Mouse (Mus musculus) stomach, embryonic 16.5 days (tissue): ENCODE results near the gene Arid2. TPM values are rescaled to one million over a fixed set of nuclear protein-coding genes. Genes with fewer than 3 reads are reported as not detected.

Experiments
- ATAC-seq: fragments of 200-750 bp; cut with Nextera tagmentation; 2 replicates; pipeline ENCODE4 v1.8.0; 2017; ENCODE audit warnings: moderate number of reproducible peaks, moderate TSS enrichment; ENCODE audit not compliant: insufficient read depth, low FRiP score
- H3K27ac ChIP-seq: fragments of 300-500 bp; sonication (generic); 2 replicates; pipeline ENCODE4 v1.5.1; 2014; ENCODE audit warnings: low read length
- H3K27me3 ChIP-seq: fragments of 300-500 bp; sonication (generic); 2 replicates; pipeline ENCODE4 v1.6.1; 2014; ENCODE audit warnings: low read length, control low read depth, mixed read lengths; ENCODE audit not compliant: control insufficient read depth, insufficient read depth
- H3K36me3 ChIP-seq: fragments of 300-500 bp; sonication (generic); 2 replicates; pipeline ENCODE4 v1.6.1; 2014; ENCODE audit warnings: low read length; ENCODE audit not compliant: control insufficient read depth, insufficient read depth
- H3K4me1 ChIP-seq: fragments of 300-500 bp; sonication (generic); 2 replicates; pipeline ENCODE4 v1.6.1; 2014; ENCODE audit warnings: low read length, control low read depth, mixed read lengths; ENCODE audit not compliant: control insufficient read depth, insufficient read depth
- H3K4me2 ChIP-seq: fragments of 300-500 bp; sonication (generic); 2 replicates; pipeline ENCODE4 v1.6.1; 2014; ENCODE audit warnings: low read depth, low read length, mixed read lengths
- H3K4me3 ChIP-seq: fragments of 300-500 bp; sonication (generic); replicated peaks from 2 replicates; pipeline ENCODE4 v1.5.1; 2014; ENCODE audit warnings: mild to moderate bottlenecking, low read length
- H3K9ac ChIP-seq: fragments of 300-500 bp; sonication (generic); 2 replicates; pipeline ENCODE4 v1.6.1; 2014; ENCODE audit warnings: low read length
- H3K9me3 ChIP-seq: fragments of 300-500 bp; sonication (generic); replicated peaks from 2 replicates; pipeline ENCODE4 v1.6.1; 2016; ENCODE audit warnings: low read length, control low read depth; ENCODE audit not compliant: control insufficient read depth
- WGBS: fragments of 180-500 bp; shearing (Covaris S2); extraction: QIAGEN DNeasy Blood & Tissue Kit; methylation state at CpG from one replicate; pipeline ENCODE4 v1.1.7; 2014; 5-methylcytosine and 5-hydroxymethylcytosine counted together
- polyA plus RNA-seq: library from polyadenylated mRNA; unstranded; fragments of >200 nt; fragmentation: Nextera tagmentation; extraction: Ambion mirVana; gene quantifications from 2 replicates; pipeline ENCODE4 v1.2.1, GENCODE M21; 2015

Arid2 gene
- polyA plus RNA-seq, 1 experiment from 2014 or later: 19.7 TPM

DNA sequence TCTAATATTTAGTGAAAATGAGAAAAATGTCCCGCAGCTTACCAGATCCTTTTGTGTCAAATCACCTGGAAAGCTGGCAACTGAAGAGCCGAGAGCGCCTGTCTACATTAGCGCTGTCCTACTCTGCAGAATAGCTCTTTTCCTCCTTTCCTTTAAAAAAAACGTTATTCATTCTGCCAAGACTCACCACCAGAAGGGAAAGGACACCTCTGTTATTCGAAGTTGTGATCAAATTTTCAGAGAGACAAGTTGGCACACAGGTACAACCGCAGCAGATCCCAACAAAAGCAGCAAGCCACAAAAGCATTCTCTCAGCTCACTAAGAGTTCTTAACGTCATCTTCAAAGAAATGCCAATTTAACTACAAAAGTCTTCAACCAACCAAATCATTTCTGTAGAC is 4.2 kb upstream of the Arid2 start:
- no peak for ATAC-seq
- H3K4me3 ChIP-seq: peak overlapping the region; percentile 91

DNA sequence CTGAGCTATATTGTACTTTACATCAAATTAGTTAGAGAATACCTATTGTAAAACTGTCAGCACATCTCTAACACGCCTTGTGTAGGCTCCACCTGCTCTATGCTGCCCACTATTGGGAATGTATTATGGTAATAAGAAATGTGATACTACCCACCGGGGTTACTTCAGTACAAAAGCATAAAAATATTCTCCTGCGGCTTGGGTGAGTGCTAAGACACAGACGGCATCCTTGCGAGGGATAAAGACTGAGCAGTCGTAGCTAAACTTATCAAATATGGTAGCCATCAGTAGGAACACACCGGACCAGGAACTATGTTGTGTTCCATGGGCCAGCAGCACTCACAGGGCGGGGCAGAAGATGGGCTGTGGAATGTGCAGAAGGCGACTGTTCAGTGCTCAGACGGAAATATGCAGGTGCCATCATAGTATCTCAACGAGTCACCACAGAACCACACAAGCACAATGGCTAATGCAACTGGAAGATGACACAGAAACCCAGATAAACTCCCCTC is 3.3 kb upstream of the Arid2 start:
- H3K27me3 ChIP-seq: no peaks in the 10 kb centered on the region
- 5% methylated on average over 11 of the region's 11 CpGs for WGBS

More for the DNA sequence above, 4.2 kb upstream of the Arid2 start:
- Histone ChIP-seq H3K9ac (0 out of 2 replicates have a peak overlapping the region, but pooled peaks have one; percentile 14), H3K36me3 (peaks cover 17% of the 10 kb centered on the region), H3K27me3 (no peaks in the 10 kb centered on the region), H3K4me1 (peaks cover 19% of the 10 kb centered on the region), H3K4me2 (peak overlapping the region; percentile 82), H3K27ac (no peak overlapping the region), H3K9me3 (peaks cover 5% of the 10 kb centered on the region; the same call in 1 of the 2 replicates)
- 63% methylated on average over 8 of the region's 8 CpGs for WGBS

GRCm38 (mm10) chr15:96284711-96285322 is 2.5 kb upstream of the Arid2 start:
- Histone ChIP-seq H3K27me3 (no peaks in the 10 kb centered on the region), H3K27ac (peak overlapping the region; percentile 100), H3K4me3 (peak overlapping the region; percentile 91), H3K9me3 (peaks cover 5% of the 10 kb centered on the region; the same call in 1 of the 2 replicates), H3K9ac (peak overlapping the region; percentile 100), H3K4me2 (peak overlapping the region; percentile 82), H3K36me3 (peaks cover 14% of the 10 kb centered on the region), H3K4me1 (peaks cover 19% of the 10 kb centered on the region)
- ATAC-seq: peak; percentile 14; the same call in 1 of the 2 replicates
- WGBS: under 1% methylated on average over 66 of the region's 67 CpGs

More for the DNA sequence above, 3.3 kb upstream of the Arid2 start:
- Histone ChIP-seq H3K36me3 (peaks cover 17% of the 10 kb centered on the region), H3K9ac (peak overlapping the region; percentile 100), H3K9me3 (peaks cover 5% of the 10 kb centered on the region; the same call in 1 of the 2 replicates), H3K4me3 (peak overlapping the region; percentile 91), H3K27ac (peak overlapping the region; percentile 100), H3K4me1 (peaks cover 19% of the 10 kb centered on the region), H3K4me2 (peak overlapping the region; percentile 82)
- no peak for ATAC-seq

GRCm38 (mm10) chr15:96285323-96286014 is 1.8 kb upstream of the Arid2 start:
- Histone ChIP-seq H3K4me1 (peaks cover 21% of the 10 kb centered on the region), H3K4me2 (peak overlapping the region; percentile 82), H3K27ac (peak overlapping the region; percentile 100), H3K9ac (peak overlapping the region; percentile 100), H3K4me3 (peak overlapping the region; percentile 91), H3K27me3 (no peaks in the 10 kb centered on the region), H3K9me3 (no peaks in the 10 kb centered on the region), H3K36me3 (peaks cover 7% of the 10 kb centered on the region; the same call in 1 of the 2 replicates)
- under 1% methylated on average over 45 of the region's 64 CpGs for WGBS
- ATAC-seq: peak; percentile 81

DNA sequence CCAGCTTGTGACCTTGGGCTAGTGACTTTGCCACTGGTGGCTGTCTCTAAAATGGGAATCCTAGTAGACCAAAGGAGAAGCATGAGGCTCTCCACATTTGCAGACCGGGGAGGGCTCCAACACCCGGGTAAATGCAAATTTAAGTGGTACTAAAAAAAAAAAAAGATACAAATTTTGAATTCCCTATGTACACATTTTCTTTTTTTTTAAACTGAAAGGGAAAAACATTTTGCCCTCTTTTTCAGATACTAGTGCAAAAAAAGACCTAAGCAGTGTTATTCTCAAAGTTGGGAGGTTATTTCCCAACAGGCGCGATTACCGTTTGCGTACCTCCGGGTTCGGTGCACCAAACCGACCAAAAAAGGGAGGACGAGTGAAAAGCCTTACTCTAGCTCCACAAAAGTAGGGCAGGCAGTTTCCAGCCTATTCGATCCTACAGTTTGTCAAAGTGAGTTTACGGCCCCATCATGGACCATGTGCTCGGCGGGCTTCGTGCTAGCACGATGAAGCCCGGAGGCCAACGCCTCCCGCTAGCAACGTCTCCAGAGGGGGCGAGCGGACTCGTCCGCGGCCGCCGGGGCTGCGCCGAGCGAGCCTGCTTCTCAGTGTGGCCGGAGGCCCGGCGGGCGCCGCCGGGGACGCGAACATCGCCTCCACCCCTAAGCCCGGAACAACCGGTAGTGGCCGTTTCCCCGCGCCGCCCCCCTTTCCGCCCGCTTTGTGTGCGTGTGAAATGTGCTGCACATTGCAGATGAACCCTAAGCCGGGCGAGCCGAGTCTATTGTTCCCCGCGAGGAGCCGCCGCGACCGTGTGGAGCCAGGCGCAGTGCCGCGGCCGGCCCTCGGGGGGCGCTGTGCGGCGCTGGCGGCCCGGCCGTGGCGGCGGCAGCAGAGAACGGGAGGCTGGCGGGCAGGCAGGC is 1.0 kb upstream of the Arid2 start:
- peak overlapping the region; percentile 82 for H3K4me2 ChIP-seq
- under 1% methylated on average over 72 of the region's 72 CpGs for WGBS

GRCm38 (mm10) chr15:96286935-96287292 is 404 bp upstream of the Arid2 start:
- Histone ChIP-seq H3K4me3 (peak overlapping the region; percentile 91), H3K4me2 (peak overlapping the region; percentile 82), H3K27me3 (no peaks in the 10 kb centered on the region), H3K4me1 (peaks cover 19% of the 10 kb centered on the region), H3K27ac (peak overlapping the region; percentile 100), H3K9ac (peak overlapping the region; percentile 100), H3K36me3 (no peaks in the 10 kb centered on the region), H3K9me3 (no peaks in the 10 kb centered on the region)
- WGBS: under 1% methylated on average over 19 of the region's 63 CpGs
- peak; percentile 51 for ATAC-seq

More for the DNA sequence above, 1.0 kb upstream of the Arid2 start:
- Histone ChIP-seq H3K9ac (peak overlapping the region; percentile 100), H3K36me3 (0 out of 2 replicates have a peak, but pooled peaks cover under 1% of the 10 kb centered on the region), H3K4me1 (peaks cover 20% of the 10 kb centered on the region), H3K4me3 (peak overlapping the region; percentile 91), H3K27ac (peak overlapping the region; percentile 100), H3K27me3 (no peaks in the 10 kb centered on the region), H3K9me3 (no peaks in the 10 kb centered on the region)
- peak; percentile 83 for ATAC-seq

- Histone ChIP-seq H3K27ac (peak overlapping the region; percentile 100), H3K4me3 (peak overlapping the region; percentile 91), H3K4me2 (peak overlapping the region; percentile 95), H3K27me3 (no peaks in the 10 kb centered on the region), H3K9ac (peak overlapping the region; percentile 100), H3K4me1 (peaks cover 12% of the 10 kb centered on the region), H3K36me3 (no peaks in the 10 kb centered on the region), H3K9me3 (no peaks in the 10 kb centered on the region)
- ATAC-seq: no peak
- under 1% methylated on average over 95 of the region's 97 CpGs for WGBS
Measured at GRCm38 (mm10) chr15:96287976-96288835, 888 bp downstream of the Arid2 start.

GRCm38 (mm10) chr15:96288836-96289390 is 1.6 kb downstream of the Arid2 start:
- H3K9ac ChIP-seq: peak overlapping the region; percentile 100
- H3K36me3 ChIP-seq: no peaks in the 10 kb centered on the region
- H3K27ac ChIP-seq: peak overlapping the region; percentile 100
- no peak for ATAC-seq
- WGBS: 5% methylated on average over 9 of the region's 9 CpGs
- H3K4me1 ChIP-seq: peaks cover 7% of the 10 kb centered on the region; the same call in 1 of the 2 replicates
- H3K27me3 ChIP-seq: no peaks in the 10 kb centered on the region
- H3K4me2 ChIP-seq: peak overlapping the region; percentile 95
- no peaks in the 10 kb centered on the region for H3K9me3 ChIP-seq
- H3K4me3 ChIP-seq: peak overlapping the region; percentile 91
